In genomic region chr9:65347112-65347850, GRCm38 (mm10) we compare ENCODE assay signal across 8 mouse cellular contexts. TPM values are rescaled to one million over a fixed set of nuclear protein-coding genes. Genes with fewer than 3 reads are reported as not detected.
DNase-seq lines count a peak whose midpoint lies in the region; ATAC-seq and TF ChIP-seq lines count a peak whose summit lies in the region.

No protein-coding gene starts in this region.

- H3K4me2 ChIP-seq in hindbrain, embryonic 11.5 days (replicated peaks; ENCODE audit: low read depth, low read length): peak overlapping the region; percentile 95
- peak overlapping the region; percentile 96 for H3K4me2 ChIP-seq in midbrain, embryonic 12.5 days (replicated peaks)

- DNase-seq in kidney, adult 2 months: no peak
- no peak for DNase-seq in kidney, postnatal 14 days
- DNase-seq in adipocyte (ENCODE audit: low spot score): peak; percentile 16
- no peak for DNase-seq in hindbrain, embryonic 11.5 days (ENCODE audit: low spot score)
- no peak for DNase-seq in adrenal gland, postnatal 36 days
- no peak for DNase-seq in cerebellum, postnatal 4 days (ENCODE audit: low spot score in 2 of 2)
- DNase-seq in cerebellum, adult 18-20 months: no peak

- H3K36me3 ChIP-seq in kidney, adult 2 months (ENCODE audit: control insufficient read depth, insufficient read depth, low read length): no peaks in the 10 kb centered on the region
- no peaks in the 10 kb centered on the region for H3K36me3 ChIP-seq in hindbrain, embryonic 11.5 days (ENCODE audit: control insufficient read depth, insufficient read depth, low read length)
- H3K36me3 ChIP-seq in midbrain, embryonic 12.5 days: no peaks in the 10 kb centered on the region

- 24% methylated on average over 8 of the region's 8 CpGs for WGBS in kidney, adult 2 months
- WGBS in hindbrain, embryonic 11.5 days: 51% methylated on average over 8 of the region's 8 CpGs
- 54% methylated on average over 8 of the region's 8 CpGs for WGBS in midbrain, embryonic 12.5 days

- H3K9ac ChIP-seq in hindbrain, embryonic 11.5 days (ENCODE audit: low read depth, low read length): peak overlapping the region; percentile 98
- H3K9ac ChIP-seq in midbrain, embryonic 12.5 days (replicated peaks): peak overlapping the region; percentile 96

- TF ChIP-seq POLR2A in kidney, adult 2 months (IDR thresholded peaks at IDR 0.05; ENCODE audit: low read depth, low read length): no peak

- H3K4me3 ChIP-seq in kidney, adult 2 months (ENCODE audit: insufficient read depth, low read depth, low read length): peak overlapping the region; percentile 78
- peak overlapping the region; percentile 99 for H3K4me3 ChIP-seq in hindbrain, embryonic 11.5 days (ENCODE audit: low read depth, low read length)
- H3K4me3 ChIP-seq in midbrain, embryonic 12.5 days: peak overlapping the region; percentile 96

- no peak for TF ChIP-seq CTCF in kidney, adult 2 months (conservative IDR thresholded peaks at IDR 0.05; ENCODE audit: insufficient read depth, insufficient read length, low read depth, low read length)

- no peaks in the 10 kb centered on the region for H3K9me3 ChIP-seq in hindbrain, embryonic 11.5 days (ENCODE audit: control insufficient read depth, low read length)
- H3K9me3 ChIP-seq in midbrain, embryonic 12.5 days: no peaks in the 10 kb centered on the region

- H3K27me3 ChIP-seq in kidney, adult 2 months (replicated peaks; ENCODE audit: control insufficient read depth, insufficient read depth, low read length): no peaks in the 10 kb centered on the region
- H3K27me3 ChIP-seq in hindbrain, embryonic 11.5 days (ENCODE audit: control insufficient read depth, insufficient read depth, low read length): no peaks in the 10 kb centered on the region
- H3K27me3 ChIP-seq in midbrain, embryonic 12.5 days: no peaks in the 10 kb centered on the region

- peaks cover 7% of the 10 kb centered on the region; the same call in 1 of the 2 replicates for H3K4me1 ChIP-seq in kidney, adult 2 months (ENCODE audit: control insufficient read depth, insufficient read depth, low read length)
- H3K4me1 ChIP-seq in hindbrain, embryonic 11.5 days (replicated peaks; ENCODE audit: control insufficient read depth, insufficient read depth, low read length): peaks cover 8% of the 10 kb centered on the region; the same call in 1 of the 2 replicates
- peaks cover 15% of the 10 kb centered on the region for H3K4me1 ChIP-seq in midbrain, embryonic 12.5 days

- ATAC-seq in hindbrain, embryonic 11.5 days (ENCODE audit: low FRiP score): no peak
- no peak for ATAC-seq in midbrain, embryonic 12.5 days (ENCODE audit: low FRiP score, low read depth)

- H3K27ac ChIP-seq in kidney, adult 2 months (ENCODE audit: insufficient read depth, low read depth, low read length): peak overlapping the region; percentile 66; the same call in 1 of the 2 replicates
- no peak overlapping the region for H3K27ac ChIP-seq in hindbrain, embryonic 11.5 days (ENCODE audit: low read depth, low read length)
- H3K27ac ChIP-seq in midbrain, embryonic 12.5 days (replicated peaks): no peak overlapping the region

RNA-seq across cellular contexts. Expression of gene Pdcd7, which starts 1.4 kb away (rescaled TPM):
- 6.0 and 6.1 TPM in 2 replicates for polyA plus RNA-seq in kidney, adult 2 months (2012; rRNA removed)
- polyA plus RNA-seq in hindbrain, embryonic 11.5 days (2014; fragmentation: Nextera tagmentation; extraction: Ambion mirVana): 13.0 and 13.5 TPM in 2 replicates
- polyA plus RNA-seq in midbrain, embryonic 12.5 days (2016; fragmentation: Nextera tagmentation; extraction: Ambion mirVana): 12.2 and 14.3 TPM in 2 replicates
- total RNA-seq in adrenal gland, postnatal 36 days (2021): 10 to 100 TPM; 17.8 to 18.6 TPM

RNA-seq across cellular contexts. Expression of gene Ubap1l, which starts 13.6 kb away (rescaled TPM):
- 0.25 and 0.33 TPM in 2 replicates for polyA plus RNA-seq in kidney, adult 2 months (2012; rRNA removed)
- polyA plus RNA-seq in hindbrain, embryonic 11.5 days (2014; fragmentation: Nextera tagmentation; extraction: Ambion mirVana): 0.17 and 1.6 TPM in 2 replicates
- 0.17 and 0.65 TPM in 2 replicates for polyA plus RNA-seq in midbrain, embryonic 12.5 days (2016; fragmentation: Nextera tagmentation; extraction: Ambion mirVana)
- 1 to 10 TPM in 1 of 2 experiments, under 1 TPM in 1; 0.60 to 1.0 TPM for total RNA-seq in adrenal gland, postnatal 36 days (2021)

RNA-seq across cellular contexts. Expression of gene Kbtbd13, which starts 44.2 kb away (rescaled TPM):
- polyA plus RNA-seq in kidney, adult 2 months (2012; rRNA removed): 0.68 and 0.75 TPM in 2 replicates
- polyA plus RNA-seq in hindbrain, embryonic 11.5 days (2014; fragmentation: Nextera tagmentation; extraction: Ambion mirVana): 0.54 TPM in 1 of 2 replicates, not detected in the other
- polyA plus RNA-seq in midbrain, embryonic 12.5 days (2016; fragmentation: Nextera tagmentation; extraction: Ambion mirVana): 0.37 and 0.45 TPM in 2 replicates
- under 1 TPM; 0.10 to 0.26 TPM for total RNA-seq in adrenal gland, postnatal 36 days (2021)

RNA-seq across cellular contexts. Expression of gene Rasl12, which starts 51.0 kb away (rescaled TPM):
- polyA plus RNA-seq in kidney, adult 2 months (2012; rRNA removed): 9.5 and 11.3 TPM in 2 replicates
- polyA plus RNA-seq in hindbrain, embryonic 11.5 days (2014; fragmentation: Nextera tagmentation; extraction: Ambion mirVana): 6.0 and 6.9 TPM in 2 replicates
- polyA plus RNA-seq in midbrain, embryonic 12.5 days (2016; fragmentation: Nextera tagmentation; extraction: Ambion mirVana): 6.5 TPM in 2 replicates
- total RNA-seq in adrenal gland, postnatal 36 days (2021): 10 to 100 TPM; 11.9 to 12.7 TPM

RNA-seq across cellular contexts. Expression of gene Clpx, which starts 53.2 kb away (rescaled TPM):
- 24.4 and 25.8 TPM in 2 replicates for polyA plus RNA-seq in kidney, adult 2 months (2012; rRNA removed)
- 47.5 and 51.9 TPM in 2 replicates for polyA plus RNA-seq in hindbrain, embryonic 11.5 days (2014; fragmentation: Nextera tagmentation; extraction: Ambion mirVana)
- polyA plus RNA-seq in midbrain, embryonic 12.5 days (2016; fragmentation: Nextera tagmentation; extraction: Ambion mirVana): 43.0 and 44.3 TPM in 2 replicates
- 10 to 100 TPM; 65.6 to 75.8 TPM for total RNA-seq in adrenal gland, postnatal 36 days (2021)
